Mouse (Mus musculus) stomach, embryonic 14.5 days (tissue): ENCODE data around the gene Mien1. TPM values are rescaled to one million over a fixed set of nuclear protein-coding genes. Genes with fewer than 3 reads are reported as not detected.

ENCODE experiments used
- ATAC-seq: fragments of 200-750 bp; cut with Nextera tagmentation; 2 replicates; pipeline ENCODE4 v1.8.0; 2017; ENCODE audit warnings: low read depth, moderate TSS enrichment; ENCODE audit not compliant: insufficient number of reproducible peaks, insufficient read depth, low FRiP score
- H3K27ac ChIP-seq: fragments of 300-500 bp; sonication (generic); 2 replicates; pipeline ENCODE4 v1.5.1; 2014; ENCODE audit warnings: mild to moderate bottlenecking, low read length, moderate library complexity, mixed read lengths
- H3K27me3 ChIP-seq: fragments of 300-500 bp; sonication (generic); 2 replicates; pipeline ENCODE4 v1.6.1; 2014; ENCODE audit warnings: low read length, control low read depth, mixed read lengths; ENCODE audit not compliant: control insufficient read depth, insufficient read depth
- H3K36me3 ChIP-seq: fragments of 300-500 bp; sonication (generic); 2 replicates; pipeline ENCODE4 v1.6.1; 2014; ENCODE audit warnings: mild to moderate bottlenecking, control low read depth, low read length, moderate library complexity, mixed read lengths; ENCODE audit not compliant: control insufficient read depth, insufficient read depth
- H3K4me1 ChIP-seq: fragments of 300-500 bp; sonication (generic); 2 replicates; pipeline ENCODE4 v1.6.1; 2014; ENCODE audit warnings: low read length, control low read depth, mixed read lengths; ENCODE audit not compliant: control insufficient read depth, insufficient read depth
- H3K4me2 ChIP-seq: fragments of 300-500 bp; sonication (generic); replicated peaks from 2 replicates; pipeline ENCODE4 v1.6.1; 2014; ENCODE audit warnings: low read depth, low read length, control low read depth
- H3K4me3 ChIP-seq: fragments of 300-500 bp; sonication (generic); 2 replicates; pipeline ENCODE4 v1.5.1; 2014; ENCODE audit warnings: low read depth, low read length, control low read depth
- H3K9ac ChIP-seq: fragments of 300-500 bp; sonication (generic); replicated peaks from 2 replicates; pipeline ENCODE4 v1.6.1; 2014; ENCODE audit warnings: low read depth, mild to moderate bottlenecking, control low read depth, low read length, moderate library complexity, mixed read lengths
- H3K9me3 ChIP-seq: fragments of 300-500 bp; sonication (generic); 2 replicates; pipeline ENCODE4 v1.6.1; 2016; ENCODE audit warnings: low read depth, low read length, control low read depth; ENCODE audit not compliant: control insufficient read depth
- WGBS: fragments of 180-500 bp; shearing (Covaris S2); extraction: QIAGEN DNeasy Blood & Tissue Kit; methylation state at CpG from one replicate; pipeline ENCODE4 v1.1.7; 2014; 5-methylcytosine and 5-hydroxymethylcytosine counted together
- polyA plus RNA-seq: library from polyadenylated mRNA; unstranded; fragments of >200 nt; fragmentation: Nextera tagmentation; extraction: Ambion mirVana; gene quantifications from 2 replicates; pipeline ENCODE4 v1.2.1, GENCODE M21; 2014

Gene Mien1
- polyA plus RNA-seq, 1 experiment from 2014 or later = 98.0 TPM

GRCm38 (mm10) chr11:98446562-98447474 lies 8.0 kb upstream of the Mien1 start:
- Histone ChIP-seq H3K27ac (peak overlapping the region; percentile 92), H3K36me3 (peaks cover 9% of the 10 kb centered on the region; the same call in 1 of the 2 replicates), H3K27me3 (0 out of 2 replicates have a peak, but pooled peaks cover 7% of the 10 kb centered on the region), H3K9ac (peak overlapping the region; percentile 55), H3K4me2 (peak overlapping the region; percentile 32), H3K4me3 (peak overlapping the region; percentile 42), H3K9me3 (no peaks in the 10 kb centered on the region), H3K4me1 (no peaks in the 10 kb centered on the region)
- 1% methylated on average over 33 of the region's 33 CpGs for WGBS
- ATAC-seq = peak; percentile 80

DNA sequence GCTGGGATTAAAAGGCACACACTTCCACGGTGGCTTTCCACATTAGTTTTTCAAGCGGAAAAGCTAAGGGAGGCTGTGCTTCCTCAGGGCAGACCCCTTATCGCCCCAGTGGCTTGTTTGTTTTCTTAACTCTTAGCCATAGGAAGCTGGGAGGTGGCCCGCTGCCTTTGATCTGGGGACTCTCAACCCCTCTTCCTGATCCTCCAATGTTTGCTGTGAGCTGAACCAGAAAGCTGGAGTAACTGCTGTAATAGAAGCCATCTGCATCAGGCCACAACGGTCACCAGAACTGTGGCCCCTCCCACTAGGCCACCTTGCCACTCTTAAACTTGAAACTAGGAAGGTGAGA lies 7.4 kb upstream of the Mien1 start, which contains the start of gene Grb7:
Grb7 (plus strand) TSS at position 182 of the 349 bp plus-strand sequence.
- Histone ChIP-seq H3K4me1 (no peaks in the 10 kb centered on the region), H3K4me3 (peak within 1 kb of the TSS; percentile 42), H3K4me2 (peak within 1 kb of the TSS; percentile 32), H3K36me3 (peaks cover 7% of the 10 kb centered on the region; the same call in 1 of the 2 replicates), H3K27me3 (0 out of 2 replicates have a peak, but pooled peaks cover 7% of the 10 kb centered on the region), H3K27ac (peak within 1 kb of the TSS; percentile 92), H3K9me3 (no peaks in the 10 kb centered on the region), H3K9ac (peak within 1 kb of the TSS; percentile 55)
- WGBS = 9% methylated on average over 5 of the region's 5 CpGs
- ATAC-seq = no peak

- Histone ChIP-seq H3K27me3 (0 out of 2 replicates have a peak, but pooled peaks cover 7% of the 10 kb centered on the region), H3K36me3 (peaks cover 4% of the 10 kb centered on the region; the same call in 1 of the 2 replicates), H3K9ac (no peak overlapping the region), H3K9me3 (no peaks in the 10 kb centered on the region), H3K4me2 (no peak overlapping the region), H3K4me3 (no peak overlapping the region), H3K27ac (peak overlapping the region; percentile 92; the same call in 1 of the 2 replicates), H3K4me1 (no peaks in the 10 kb centered on the region)
- no peak for ATAC-seq
- 42% methylated on average over 4 of the region's 4 CpGs for WGBS
Measured at GRCm38 (mm10) chr11:98445679-98446078, 6.9 kb upstream of the Mien1 start.

GRCm38 (mm10) chr11:98445238-98445637 lies 6.4 kb upstream of the Mien1 start:
- Histone ChIP-seq H3K9me3 (no peaks in the 10 kb centered on the region), H3K4me2 (no peak overlapping the region), H3K36me3 (no peaks in the 10 kb centered on the region), H3K4me1 (no peaks in the 10 kb centered on the region), H3K4me3 (no peak overlapping the region), H3K9ac (no peak overlapping the region), H3K27ac (peak overlapping the region; percentile 6; the same call in 1 of the 2 replicates), H3K27me3 (0 out of 2 replicates have a peak, but pooled peaks cover 7% of the 10 kb centered on the region)
- no peak for ATAC-seq
- 16% methylated on average over 1 of the region's 1 CpGs for WGBS

- Histone ChIP-seq H3K27me3 (0 out of 2 replicates have a peak, but pooled peaks cover 7% of the 10 kb centered on the region), H3K9ac (no peak overlapping the region), H3K27ac (no peak overlapping the region), H3K9me3 (no peaks in the 10 kb centered on the region), H3K36me3 (no peaks in the 10 kb centered on the region), H3K4me3 (no peak overlapping the region), H3K4me1 (no peaks in the 10 kb centered on the region), H3K4me2 (no peak overlapping the region)
- ATAC-seq = no peak
- 100% methylated on average over 1 of the region's 1 CpGs for WGBS
Measured at GRCm38 (mm10) chr11:98443688-98444087, 4.9 kb upstream of the Mien1 start.

- H3K4me2 ChIP-seq = no peak overlapping the region; the same call in 1 of the 2 replicates
- H3K36me3 ChIP-seq = peaks cover 36% of the 10 kb centered on the region
- no peak overlapping the region for H3K4me3 ChIP-seq
- H3K27ac ChIP-seq = no peak overlapping the region
- no peak overlapping the region for H3K9ac ChIP-seq
- 77% methylated on average over 6 of the region's 6 CpGs for WGBS
- H3K4me1 ChIP-seq = peaks cover 2% of the 10 kb centered on the region; the same call in 1 of the 2 replicates
- no peaks in the 10 kb centered on the region for H3K9me3 ChIP-seq
- H3K27me3 ChIP-seq = no peaks in the 10 kb centered on the region
- ATAC-seq = no peak
Measured at GRCm38 (mm10) chr11:98437441-98437840, 1.4 kb downstream of the Mien1 start.

GRCm38 (mm10) chr11:98435723-98436122 lies 3.1 kb downstream of the Mien1 start:
- H3K27me3 ChIP-seq = no peaks in the 10 kb centered on the region
- WGBS = 87% methylated on average over 9 of the region's 9 CpGs
- no peak overlapping the region for H3K27ac ChIP-seq
- H3K4me3 ChIP-seq = no peak overlapping the region
- no peak overlapping the region for H3K4me2 ChIP-seq
- peaks cover 49% of the 10 kb centered on the region for H3K36me3 ChIP-seq
- no peak overlapping the region for H3K9ac ChIP-seq
- H3K4me1 ChIP-seq = peaks cover 2% of the 10 kb centered on the region; the same call in 1 of the 2 replicates
- H3K9me3 ChIP-seq = no peaks in the 10 kb centered on the region
- no peak for ATAC-seq

DNA sequence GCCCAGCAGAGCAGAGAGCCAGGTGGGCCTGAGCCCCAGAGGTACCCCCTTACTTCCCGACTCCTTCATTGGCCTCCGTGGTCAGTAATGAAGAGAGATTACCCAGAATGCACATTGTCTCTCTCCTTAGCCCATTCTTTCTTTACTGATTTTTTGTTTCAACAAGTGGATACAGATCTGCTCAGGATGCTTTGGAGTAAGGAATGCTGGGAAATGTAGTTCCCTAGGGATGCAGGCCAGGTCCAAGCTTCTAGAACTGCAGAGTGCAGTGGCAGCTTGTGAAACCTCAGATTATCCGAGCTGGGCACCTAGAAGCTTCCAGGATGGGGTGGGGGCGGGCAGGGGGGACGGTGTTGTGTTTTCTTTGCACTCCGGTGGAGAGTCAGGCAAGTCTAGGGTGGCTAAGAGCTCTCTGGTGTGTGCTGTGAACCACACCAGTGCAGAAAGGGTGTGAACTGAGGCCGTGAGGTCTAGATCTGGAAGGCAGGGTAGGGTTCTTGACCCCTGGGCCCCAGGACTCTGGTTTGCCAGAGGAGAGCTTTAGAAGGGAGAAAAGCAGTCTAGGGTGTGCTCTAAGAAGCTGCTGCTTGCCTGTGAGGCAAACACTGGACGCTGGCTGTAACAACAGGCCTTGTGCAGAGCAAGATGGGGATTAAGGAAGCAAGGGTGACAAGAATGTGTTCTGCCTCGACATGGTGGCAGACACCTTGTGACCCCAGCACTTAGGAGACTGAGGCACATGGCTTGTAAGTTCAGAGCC lies 6.9 kb downstream of the Mien1 start:
- Histone ChIP-seq H3K27me3 (no peaks in the 10 kb centered on the region), H3K4me2 (no peak overlapping the region), H3K36me3 (peaks cover 75% of the 10 kb centered on the region), H3K4me1 (no peaks in the 10 kb centered on the region), H3K9me3 (no peaks in the 10 kb centered on the region), H3K9ac (no peak overlapping the region), H3K4me3 (no peak overlapping the region), H3K27ac (no peak overlapping the region)
- 85% methylated on average over 9 of the region's 9 CpGs for WGBS
- ATAC-seq = no peak
